Mouse (Mus musculus): Measurements from ENCODE around the gene Xrcc6. TPM values are rescaled to one million over a fixed set of nuclear protein-coding genes. Genes with fewer than 3 reads are reported as not detected.

Gene Xrcc6
- 81.4 and 102 TPM in 2 replicates for total RNA-seq (2021)
- long read RNA-seq, transcript Xrcc6-201 (13 exons, 2,114 nt) = major isoform, 59 of 77 reads
- long read RNA-seq, partial matches to known transcripts = 7 of 77 reads
- long read RNA-seq, other reads (novel, unspliced or antisense) = 11 of 77 reads

DNA sequence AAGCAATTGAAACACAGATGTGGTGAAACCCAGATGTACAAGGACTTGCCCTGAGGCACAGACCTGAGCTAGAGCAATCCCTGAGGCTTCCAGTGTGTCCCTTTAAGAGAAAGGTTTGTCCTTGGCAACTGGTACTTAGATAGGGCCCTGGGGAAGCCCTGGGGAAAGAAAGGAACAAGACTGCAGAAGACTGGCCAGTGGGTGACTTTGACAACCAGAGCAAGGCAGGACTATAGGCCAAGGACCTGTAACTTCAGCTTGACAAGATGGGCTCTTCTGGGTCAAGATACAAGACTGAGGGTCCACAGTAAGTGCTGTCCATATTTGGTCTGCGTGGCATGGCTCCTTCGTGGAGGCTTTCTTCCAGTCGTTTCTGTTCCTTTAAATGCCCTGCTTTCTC lies at the start of gene Xrcc6:
TSS of gene Xrcc6 (plus strand) at position 190 of the 400 bp plus-strand sequence.
- no peak for DNase-seq

DNA sequence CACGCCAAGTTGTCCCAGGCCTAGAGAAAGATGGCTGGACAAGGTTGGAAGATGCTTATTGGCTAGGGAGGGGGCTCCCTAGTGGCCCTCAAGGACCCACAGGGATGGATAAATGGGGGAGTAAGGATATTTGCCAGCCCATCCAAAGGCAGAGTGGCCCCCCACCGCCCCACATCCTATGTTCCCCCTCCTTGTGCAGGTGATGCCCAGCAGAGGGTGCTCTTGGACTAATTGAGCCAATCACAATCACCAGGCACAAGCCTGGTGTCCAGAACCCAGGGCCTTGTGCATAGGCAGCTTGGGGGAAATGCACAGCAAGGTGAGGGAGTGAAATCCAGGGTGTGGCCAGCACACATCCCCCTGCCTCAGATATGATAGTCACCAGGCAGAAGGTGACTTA lies 49.4 kb upstream of the Xrcc6 start:
- peak; percentile 64 for DNase-seq

DNA sequence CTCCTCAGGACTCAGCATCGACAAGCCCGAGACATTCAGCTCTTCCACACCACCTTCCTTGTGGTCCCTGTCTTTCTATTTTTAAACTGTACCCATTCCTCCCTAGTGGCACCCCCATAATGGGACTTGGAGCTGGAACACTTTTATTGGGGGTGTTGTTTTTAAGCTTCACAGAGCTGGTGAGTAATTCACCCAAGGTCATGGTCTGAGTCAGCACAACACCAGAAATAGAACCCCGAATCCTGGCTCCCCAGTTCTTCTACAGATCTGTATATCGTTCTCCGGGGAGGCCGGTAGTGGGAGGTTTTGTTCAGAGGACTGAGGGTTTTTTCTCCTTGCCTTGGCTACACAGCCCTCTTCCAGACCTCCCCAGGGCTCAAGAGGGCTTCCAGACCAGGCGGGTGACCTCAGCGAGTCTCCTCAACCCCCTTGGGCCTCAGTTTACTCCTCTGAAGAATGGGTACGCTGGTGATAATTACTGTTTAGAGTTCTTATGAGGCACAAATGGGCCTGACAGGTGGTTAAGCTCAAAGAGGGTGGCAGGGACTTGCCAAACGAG lies 48.4 kb upstream of the Xrcc6 start:
- peak; percentile 41 for DNase-seq

GRCm38 (mm10) chr15:81939774-81940173 lies 47.9 kb upstream of the Xrcc6 start:
- DNase-seq = no peak

DNA sequence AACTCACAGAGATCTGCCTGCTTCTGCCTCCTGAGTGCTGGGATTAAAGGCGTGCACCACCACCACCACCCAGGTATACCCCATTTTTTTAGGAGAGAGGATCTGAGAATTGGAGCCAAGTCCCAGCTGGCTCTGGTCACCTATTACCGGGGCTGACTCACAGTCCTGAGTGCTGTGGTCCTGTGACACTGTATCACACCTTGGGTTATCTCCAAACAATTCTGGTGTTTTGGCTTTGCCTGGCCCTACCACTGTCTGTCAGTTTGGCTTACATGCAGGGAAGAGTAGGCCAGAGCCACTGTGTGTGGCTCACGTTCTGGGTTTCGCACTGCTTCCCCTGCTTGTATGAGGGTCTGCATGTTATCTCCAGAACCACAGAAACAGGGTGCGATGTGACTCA lies 47.4 kb upstream of the Xrcc6 start:
- DNase-seq = no peak

DNA sequence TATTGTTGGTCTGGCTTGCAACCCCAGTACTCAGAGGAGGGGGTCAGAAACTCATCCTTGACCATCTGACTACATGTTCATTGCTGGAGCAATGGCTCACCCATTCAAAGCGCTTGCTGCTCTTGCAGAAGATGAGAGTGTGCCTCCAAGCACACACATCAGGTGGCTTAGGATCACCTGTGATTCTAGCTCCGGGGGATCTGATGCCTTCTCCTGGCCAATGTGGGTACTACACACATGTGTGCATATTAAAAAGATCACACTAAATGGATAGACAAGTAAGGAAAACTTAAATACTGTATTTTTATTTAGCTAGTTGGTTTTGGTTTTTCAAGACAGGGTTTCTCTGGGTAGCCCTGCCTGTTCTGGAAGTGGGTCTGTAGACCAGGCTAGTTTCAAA lies 46.6 kb upstream of the Xrcc6 start:
- DNase-seq = no peak

GRCm38 (mm10) chr15:81943176-81943749 lies 44.4 kb upstream of the Xrcc6 start:
- no peak for DNase-seq

DNA sequence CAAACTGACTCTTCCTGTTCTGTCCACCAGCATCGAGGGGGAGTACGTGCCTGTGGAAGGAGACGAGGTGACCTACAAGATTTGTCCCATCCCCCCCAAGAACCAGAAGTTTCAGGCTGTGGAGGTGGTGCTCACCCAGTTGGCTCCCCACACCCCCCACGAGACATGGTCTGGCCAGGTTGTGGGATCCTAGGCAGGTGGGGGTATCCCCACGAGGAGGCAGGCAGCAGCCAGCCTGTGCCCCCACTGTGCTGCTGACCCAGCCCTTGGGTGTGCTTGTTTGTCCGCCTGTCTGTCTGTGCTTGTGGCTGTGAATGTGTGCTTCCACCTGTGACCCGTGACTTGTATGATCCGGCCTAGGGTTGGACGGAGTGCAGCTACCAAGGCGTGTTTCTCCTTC lies 38.6 kb upstream of the Xrcc6 start:
- DNase-seq = no peak

DNA sequence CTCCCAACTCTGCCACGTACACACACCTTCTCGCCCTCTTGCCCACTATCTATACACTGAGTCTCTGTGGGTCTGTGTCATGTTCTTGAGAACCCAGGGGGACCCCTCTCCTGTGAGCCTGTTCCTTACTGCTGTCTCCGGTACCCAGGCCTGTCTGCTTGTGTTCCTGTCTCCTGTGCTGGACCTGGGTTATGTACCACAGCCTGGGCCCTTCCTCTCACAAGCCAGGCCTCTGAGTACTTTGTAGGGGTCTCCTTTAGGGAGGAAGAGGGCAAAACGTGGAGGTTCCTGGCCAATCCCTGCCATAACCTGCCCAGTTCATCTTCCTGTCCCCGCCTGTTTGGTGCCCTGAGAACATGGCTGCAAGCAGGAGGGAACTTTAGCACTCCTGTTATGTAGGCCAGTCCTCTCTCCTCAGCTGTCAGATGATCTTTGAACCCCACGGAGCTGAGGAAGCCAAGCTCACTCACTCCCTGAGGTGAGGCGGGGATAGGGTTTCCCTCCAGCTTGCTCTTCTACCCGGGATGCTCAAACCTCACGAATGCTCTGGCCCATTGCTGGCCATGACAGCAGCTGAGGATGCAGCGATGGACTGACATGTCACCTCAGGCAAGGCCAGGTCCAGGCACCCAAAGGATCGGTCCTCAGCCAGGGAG lies 38.0 kb upstream of the Xrcc6 start:
- no peak for DNase-seq

GRCm38 (mm10) chr15:81950716-81951115 lies 36.9 kb upstream of the Xrcc6 start:
- DNase-seq = no peak

DNA sequence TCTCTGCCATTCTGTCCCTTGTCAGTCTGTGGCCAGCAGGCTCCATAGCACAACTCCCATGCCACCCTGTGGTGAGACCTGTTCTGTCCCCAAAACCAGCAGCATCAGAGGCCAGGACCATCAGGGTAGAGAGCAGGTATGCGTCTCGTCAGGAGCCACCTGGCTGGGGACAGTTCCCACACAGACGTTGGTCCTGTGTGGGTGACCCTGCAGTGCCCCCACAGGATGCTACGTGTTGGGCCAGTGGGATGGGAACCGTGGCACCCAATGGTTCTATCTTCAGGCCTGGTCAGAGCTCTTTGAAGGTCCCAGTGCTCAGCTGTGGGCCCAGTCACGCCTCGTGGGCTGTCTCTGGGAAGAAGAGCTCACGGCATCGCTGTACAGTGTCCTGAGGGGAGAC lies 36.5 kb upstream of the Xrcc6 start:
- no peak for DNase-seq

DNA sequence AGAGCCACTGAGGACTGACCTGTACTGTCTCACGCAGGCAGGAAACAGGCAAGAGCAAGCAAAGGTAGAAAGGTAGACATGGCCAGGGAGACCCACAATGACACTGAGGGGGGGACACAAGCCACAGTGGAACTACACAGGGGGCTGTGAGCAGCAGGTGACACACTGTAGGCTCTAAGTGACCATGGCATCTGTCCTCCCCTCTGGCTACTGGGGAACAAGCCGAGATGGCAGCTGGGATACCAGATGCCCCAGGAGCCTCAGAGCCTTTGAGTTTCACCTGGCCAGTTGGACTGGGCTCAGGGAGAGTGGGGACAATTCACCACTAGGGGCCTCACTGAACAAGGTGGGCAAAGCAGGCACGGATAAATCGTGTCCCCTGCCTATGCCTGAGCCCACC lies 35.3 kb upstream of the Xrcc6 start:
- no peak for DNase-seq

GRCm38 (mm10) chr15:81954151-81954583 lies 33.5 kb upstream of the Xrcc6 start:
- no peak for DNase-seq

DNA sequence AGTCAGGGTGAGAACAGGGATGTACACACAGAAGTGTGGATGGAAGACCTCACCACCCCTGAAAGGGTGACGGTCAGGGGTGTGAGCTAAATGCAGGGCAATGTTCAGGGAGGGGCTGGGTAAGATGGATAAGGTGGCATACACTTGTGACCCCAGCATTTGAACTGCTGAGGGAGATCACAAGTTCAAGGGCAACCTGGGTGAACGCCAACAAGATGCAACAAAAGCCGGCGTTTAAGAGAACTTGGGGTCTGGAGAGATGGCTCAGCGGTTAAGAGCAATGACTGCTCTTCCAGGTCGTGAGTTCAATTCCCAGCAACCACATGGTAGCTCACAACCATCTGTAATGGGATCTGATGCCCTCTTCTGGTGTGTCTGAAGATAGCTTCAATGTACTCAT lies 32.9 kb upstream of the Xrcc6 start:
- no peak for DNase-seq

DNA sequence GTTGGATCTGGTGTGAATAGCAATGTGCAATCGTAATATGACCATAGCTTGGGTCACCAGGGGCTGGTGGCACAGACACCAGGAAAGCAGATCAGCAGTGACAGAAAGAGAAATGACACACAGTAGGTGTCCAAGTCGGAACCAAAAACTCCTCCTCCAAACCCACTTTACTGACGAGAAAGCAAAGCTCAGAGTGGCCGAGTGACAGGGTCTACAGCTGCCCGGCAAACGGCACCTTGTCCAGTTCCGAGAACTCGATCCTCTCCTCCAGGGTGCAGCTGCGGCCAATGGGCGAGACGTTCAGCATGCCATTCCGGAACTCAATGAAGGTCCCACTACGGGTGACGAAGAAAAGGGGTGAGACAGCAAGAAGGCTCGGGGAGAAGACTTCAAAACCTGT lies 32.2 kb upstream of the Xrcc6 start:
- DNase-seq = no peak

- peak; percentile 58 for DNase-seq
Measured at GRCm38 (mm10) chr15:81956457-81956856, 31.2 kb upstream of the Xrcc6 start.

- no peak for DNase-seq
Measured at GRCm38 (mm10) chr15:81957598-81957997, 30.0 kb upstream of the Xrcc6 start.

DNA sequence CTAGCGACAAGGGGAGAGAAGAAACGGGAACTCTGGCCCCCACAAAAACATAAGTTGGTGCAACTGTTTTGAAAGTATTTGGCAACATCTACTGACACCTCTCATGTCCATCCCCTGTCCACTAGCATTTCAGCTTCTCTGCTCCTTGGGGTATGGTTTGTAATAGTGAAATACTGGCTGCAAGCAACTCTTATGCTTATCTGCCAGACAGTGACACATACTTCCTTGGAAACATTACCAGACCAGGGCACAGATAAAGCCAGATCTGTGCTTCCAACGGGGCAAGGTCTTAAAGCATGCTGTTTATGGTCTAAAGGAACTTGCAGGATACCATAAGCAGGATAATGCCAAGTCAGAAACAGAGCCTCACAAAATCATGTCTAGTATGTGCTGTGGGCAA lies 28.7 kb upstream of the Xrcc6 start:
- no peak for DNase-seq

DNA sequence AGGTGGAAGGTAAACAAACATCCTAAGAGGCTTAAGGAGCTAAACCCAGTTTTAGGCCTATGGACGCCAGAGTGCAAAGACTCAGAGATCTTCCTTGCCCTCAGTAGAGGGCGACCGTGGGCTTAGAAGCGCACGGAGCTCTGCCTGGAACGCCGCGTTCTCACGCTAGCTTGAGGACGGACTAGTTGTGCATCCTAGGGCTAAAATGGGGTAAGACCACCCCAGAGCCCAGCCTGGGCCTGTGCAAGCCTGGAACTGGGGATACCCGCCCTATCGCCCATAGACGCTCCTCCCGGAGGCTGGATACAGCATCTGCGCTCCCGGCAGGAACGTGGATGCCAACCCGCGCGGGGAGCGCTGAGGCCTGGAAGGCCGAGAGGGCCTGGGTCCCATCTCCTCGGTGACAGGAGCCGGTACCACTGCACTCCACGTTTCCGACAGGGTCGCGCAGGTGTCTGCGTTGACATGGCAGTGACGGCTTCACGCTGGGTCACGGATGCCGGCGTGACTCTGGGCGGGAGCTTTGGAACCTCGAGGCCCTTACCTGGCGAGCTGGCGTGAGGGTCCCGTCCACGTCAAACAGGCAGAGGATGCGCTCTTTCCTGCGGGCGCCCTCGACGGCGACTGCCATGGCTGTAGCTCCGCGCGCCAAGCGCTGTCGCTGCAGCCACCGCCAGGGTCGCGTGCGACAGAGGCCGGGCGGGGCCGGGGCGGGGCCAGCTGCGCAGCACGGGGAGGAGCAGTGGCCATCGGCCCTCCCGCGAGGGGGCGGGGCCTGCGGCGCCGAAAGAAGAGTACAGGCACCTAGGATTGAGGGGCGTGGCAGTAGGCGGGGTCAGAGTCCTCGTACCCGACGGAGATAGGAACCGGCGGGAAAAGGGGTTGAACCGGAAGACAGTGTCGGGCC lies 27.2 kb upstream of the Xrcc6 start, which contains the start of gene Pmm1:
TSS of gene Pmm1 (minus strand) at position 760 of the 907 bp plus-strand sequence.
- peak; percentile 99 for DNase-seq

- no peak for DNase-seq
Measured at GRCm38 (mm10) chr15:81961078-81961451, 26.6 kb upstream of the Xrcc6 start.

GRCm38 (mm10) chr15:81964262-81964661 lies 23.4 kb upstream of the Xrcc6 start:
- DNase-seq = no peak

DNA sequence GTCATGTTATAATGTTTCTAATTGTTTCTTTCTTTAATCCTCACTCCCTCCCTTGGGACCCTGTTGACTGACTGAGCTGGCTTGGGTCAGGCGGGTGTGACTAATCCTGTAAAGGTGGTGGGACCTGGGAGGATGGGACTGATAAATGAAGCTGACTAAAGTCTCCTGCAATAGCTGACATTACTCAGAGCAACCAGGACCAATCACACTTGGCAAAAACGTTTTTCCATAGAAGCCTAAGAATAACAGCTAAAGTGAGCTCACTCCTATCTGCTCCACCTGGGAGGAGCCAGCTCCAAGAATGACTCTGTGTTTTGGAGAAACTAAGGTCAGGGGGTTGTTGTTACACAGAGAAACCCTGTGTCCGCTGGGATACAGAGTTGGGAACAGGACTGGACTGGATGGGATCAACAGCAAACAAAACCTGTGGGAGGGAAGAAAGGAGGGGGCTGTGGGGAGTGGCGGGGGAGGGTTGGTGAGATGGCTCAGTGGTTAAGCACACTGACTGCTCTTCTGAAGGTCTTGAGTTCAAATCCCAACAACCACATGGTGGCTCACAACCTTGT lies 22.6 kb upstream of the Xrcc6 start:
- DNase-seq = no peak
